Comparison of ENCODE assay signal across 9 mouse cellular contexts in the genomic region with DNA sequence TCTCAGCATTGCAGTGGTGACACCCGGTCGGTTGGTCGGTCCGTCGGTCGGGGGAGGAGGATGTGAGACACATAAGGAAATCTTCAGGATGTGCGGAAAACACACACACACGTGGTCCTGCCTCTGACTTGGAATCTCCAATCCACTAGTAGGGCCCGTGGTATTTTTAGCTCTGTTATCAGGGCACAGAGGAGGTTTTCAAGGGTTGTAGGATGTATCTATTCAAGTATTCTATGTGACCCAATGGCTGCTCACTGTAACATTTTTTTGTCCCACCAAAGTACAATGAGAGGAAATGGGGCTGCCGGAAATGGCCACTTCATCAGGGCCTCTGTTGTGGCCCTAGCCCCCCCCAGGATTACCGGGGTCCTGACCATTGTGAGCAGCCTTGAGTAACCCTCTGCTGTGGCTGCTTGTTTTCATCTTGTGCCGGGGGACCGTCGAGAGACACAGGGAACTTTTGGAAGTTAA.
A peak's percentile ranks its signal among the peaks of the same experiment; 100 is the strongest.
DNase-seq lines count a peak whose midpoint lies in the region; ATAC-seq and TF ChIP-seq lines count a peak whose summit lies in the region.
"Had no signal": no experiment of that assay in that cellular context is flagged by ENCODE, and none has a peak within 500 bp of the region (broad histone marks: within the 10 kb centered on the region; RNA-seq: fewer than 3 reads in every experiment).

No protein-coding gene starts in this region.

- H3K79me2 ChIP-seq in MEL (ENCODE audit: control insufficient read depth, insufficient read depth, low read length, poor library complexity): no peaks in the 10 kb centered on the region

- H3K27ac ChIP-seq in MEL (ENCODE audit: control insufficient read depth, low read depth, low read length): no peak overlapping the region
- peak overlapping the region; percentile 93 for H3K27ac ChIP-seq in liver, embryonic 12.5 days

- H3K9ac ChIP-seq in MEL (ENCODE audit: control insufficient read depth, low read depth, low read length, poor library complexity, severe bottlenecking): no peak overlapping the region
- H3K9ac ChIP-seq in liver, embryonic 12.5 days: no peak overlapping the region

- H3K4me2 ChIP-seq in liver, embryonic 12.5 days: peak overlapping the region; percentile 17; the same call in 1 of the 2 replicates

- WGBS in liver, embryonic 12.5 days (ENCODE audit: insufficient replicate concordance): 42% methylated on average over 14 of the region's 14 CpGs

- no peaks in the 10 kb centered on the region for H3K9me3 ChIP-seq in MEL (replicated peaks; ENCODE audit: insufficient read depth, low read length)
- no peaks in the 10 kb centered on the region for H3K9me3 ChIP-seq in liver, embryonic 12.5 days (replicated peaks)

- peak; percentile 19 for DNase-seq in MEL (ENCODE audit: low read depth, low spot score)
- peak; percentile 38 to 67 for DNase-seq in adrenal gland, postnatal 36 days
- DNase-seq in heart, postnatal 4 days: peak; percentile 52
- DNase-seq in right cerebral cortex, adult 18-20 months: no peak
- no peak for DNase-seq in ovary, adult 18-20 months (ENCODE audit: low spot score)
- no peak for DNase-seq in urinary bladder, postnatal 25 days (ENCODE audit: low spot score)

- TF ChIP-seq EP300 in MEL (IDR thresholded peaks at IDR 0.05; ENCODE audit: low read depth in 1 of 2, low read length in 2 of 2): no peak

- no peak overlapping the region for H3K4me3 ChIP-seq in MEL (ENCODE audit: control insufficient read depth in 1 of 2, insufficient read depth in 1 of 2, low read depth in 2 of 2, low read length in 2 of 2)
- no peak overlapping the region for H3K4me3 ChIP-seq in liver, embryonic 12.5 days
- H3K4me3 ChIP-seq: left cerebral cortex, adult 2 months had no signal

- peaks cover 20 to 33% of the 10 kb centered on the region in 2 experiments for H3K4me1 ChIP-seq in MEL (ENCODE audit: control insufficient read depth in 1 of 2, insufficient read depth in 2 of 2, low read length in 2 of 2)
- H3K4me1 ChIP-seq in liver, embryonic 12.5 days: peaks cover 61% of the 10 kb centered on the region

- ATAC-seq in liver, embryonic 12.5 days: no peak
- ATAC-seq: midbrain, embryonic 16.5 days had no signal

- no peaks in the 10 kb centered on the region for H3K27me3 ChIP-seq in MEL (ENCODE audit: control insufficient read depth in 1 of 2, insufficient read depth in 2 of 2, low read length in 2 of 2)
- H3K27me3 ChIP-seq in liver, embryonic 12.5 days (replicated peaks): no peaks in the 10 kb centered on the region

- TF ChIP-seq RAD21 in MEL (IDR thresholded peaks at IDR 0.05; ENCODE audit: low read depth, low read length): no peak

- no peak for TF ChIP-seq CTCF in MEL (IDR thresholded peaks at IDR 0.05 in 2 of 3, conservative IDR thresholded peaks at IDR 0.05 in 1 of 3; ENCODE audit: control insufficient read depth in 1 of 3, insufficient read depth in 1 of 3, low read depth in 2 of 3, low read length in 3 of 3, poor library complexity in 1 of 3, severe bottlenecking in 1 of 3)

- no peak for TF ChIP-seq POLR2A in MEL (IDR thresholded peaks at IDR 0.05; ENCODE audit: control insufficient read depth in 1 of 2, insufficient read depth in 1 of 2, low read depth in 1 of 2, low read length in 2 of 2, poor library complexity in 1 of 2)

- H3K36me3 ChIP-seq in MEL (ENCODE audit: control insufficient read depth in 1 of 2, insufficient read depth in 2 of 2, low read length in 2 of 2): peaks cover 0 to 28% of the 10 kb centered on the region in 2 experiments; a peak in 2 of 4 replicates
- no peaks in the 10 kb centered on the region for H3K36me3 ChIP-seq in liver, embryonic 12.5 days

TF ChIP-seq in MEL, 35 proteins besides CTCF, POLR2A, EP300 and RAD21:
- no peak for TF ChIP-seq ZKSCAN1 (IDR thresholded peaks at IDR 0.05; ENCODE audit: low read depth, low read length)
- no peak for TF ChIP-seq TCF12 (IDR thresholded peaks at IDR 0.05; ENCODE audit: low read depth, low read length)
- TF ChIP-seq MEF2A (IDR thresholded peaks at IDR 0.05; ENCODE audit: extremely low read depth, insufficient replicate concordance, low read depth, low read length, poor library complexity, severe bottlenecking): peak; percentile 72; the same call in 1 of the 2 replicates
- no peak for TF ChIP-seq ETS1 (IDR thresholded peaks at IDR 0.05; ENCODE audit: low read depth, low read length)
- no peak for TF ChIP-seq GATA1 (IDR thresholded peaks at IDR 0.05; ENCODE audit: low read depth, low read length)
- no peak for TF ChIP-seq USF2 (IDR thresholded peaks at IDR 0.05; ENCODE audit: borderline replicate concordance in 1 of 2, insufficient read depth in 1 of 2, low read depth in 1 of 2, low read length in 2 of 2)
- 0 out of 2 replicates have a peak, but pooled peaks have one; percentile 20 for TF ChIP-seq MAX (IDR thresholded peaks at IDR 0.05; ENCODE audit: low read length)
- TF ChIP-seq POLR2AphosphoS2 (IDR thresholded peaks at IDR 0.05; ENCODE audit: low read length): no peak

Comparison
In these comparisons a context has a peak if more than half of its experiments do, and no peak if none do; other contexts are left out.
1. DNase-seq: peak in MEL (single experiment), adrenal gland, postnatal 36 days (2 of 2) and heart, postnatal 4 days (single experiment); none in right cerebral cortex, adult 18-20 months (single experiment), ovary, adult 18-20 months (single experiment) and urinary bladder, postnatal 25 days (single experiment).